Comparison of ENCODE assay signal across 35 mouse cellular contexts in genomic region chr12:110752703-110753102, GRCm38 (mm10).
"Had no signal": no experiment of that assay in that cellular context is flagged by ENCODE, and none has a peak within 500 bp of the region (broad histone marks: within the 10 kb centered on the region; RNA-seq: fewer than 3 reads in every experiment).

No protein-coding gene starts in this region.

- DNase-seq: heart, postnatal 10 days; heart, postnatal 14 days; heart, postnatal 36 days; heart, postnatal 4 days; kidney, adult 11 months; kidney, adult 18-20 months; kidney, adult 2 months; kidney, adult 8-10 months; kidney, adult 9 months; kidney, postnatal 10 days; kidney, postnatal 14 days; kidney, postnatal 25 days; kidney, postnatal 36 days; kidney, postnatal 4 days; layer of hippocampus, adult 9-11 months; layer of hippocampus, postnatal 36 days had no signal

- H3K9ac ChIP-seq: heart, embryonic 12.5 days; heart, embryonic 13.5 days; heart, embryonic 15.5 days; hindbrain, embryonic 12.5 days; hindbrain, embryonic 13.5 days; hindbrain, embryonic 14.5 days; hindbrain, embryonic 15.5 days; intestine, embryonic 15.5 days; kidney, embryonic 15.5 days had no signal

- ATAC-seq: hindbrain, embryonic 16.5 days; hindbrain, postnatal 0 days; inflammation-experienced regulatory T-cells, adult 6 months; intestine, embryonic 15.5 days; intestine, embryonic 16.5 days; intestine, postnatal 0 days had no signal

- H3K27me3 ChIP-seq: heart, embryonic 12.5 days; heart, embryonic 13.5 days; heart, embryonic 15.5 days; hindbrain, embryonic 12.5 days; hindbrain, embryonic 13.5 days; hindbrain, embryonic 15.5 days; intestine, embryonic 15.5 days; kidney, embryonic 15.5 days had no signal

- H3K4me2 ChIP-seq: heart, embryonic 11.5 days; heart, embryonic 12.5 days; heart, embryonic 13.5 days; heart, embryonic 15.5 days; hindbrain, embryonic 12.5 days; hindbrain, embryonic 13.5 days; hindbrain, embryonic 14.5 days; hindbrain, embryonic 15.5 days; intestine, embryonic 15.5 days; kidney, embryonic 15.5 days had no signal

- H3K4me1 ChIP-seq: hindbrain, embryonic 10.5 days; hindbrain, embryonic 15.5 days had no signal

- H3K9me3 ChIP-seq: heart, embryonic 10.5 days; heart, embryonic 12.5 days; heart, embryonic 15.5 days; hindbrain, embryonic 12.5 days; hindbrain, embryonic 13.5 days; hindbrain, embryonic 15.5 days; intestine, embryonic 15.5 days; kidney, embryonic 15.5 days had no signal

- H3K27ac ChIP-seq: heart, embryonic 10.5 days; heart, embryonic 13.5 days; heart, embryonic 15.5 days; hindbrain, embryonic 10.5 days; hindbrain, embryonic 12.5 days; hindbrain, embryonic 13.5 days; hindbrain, embryonic 14.5 days; hindbrain, embryonic 15.5 days; hindbrain, postnatal 0 days; intestine, embryonic 15.5 days; kidney, embryonic 15.5 days; kidney, postnatal 0 days; layer of hippocampus, adult 2 months had no signal

- H3K4me3 ChIP-seq: heart, embryonic 10.5 days; heart, embryonic 12.5 days; heart, embryonic 13.5 days; heart, embryonic 15.5 days; hindbrain, embryonic 10.5 days; hindbrain, embryonic 12.5 days; hindbrain, embryonic 13.5 days; hindbrain, embryonic 15.5 days; intestine, embryonic 15.5 days; kidney, embryonic 15.5 days; layer of hippocampus, adult 2 months had no signal
